Mouse (Mus musculus) liver, adult 2 months (tissue): Measurements from ENCODE around the gene Fgf15.

Experiments used
- CTCF ChIP-seq: fragments of 200-500 bp; IDR thresholded peaks from 2 replicates; pipeline ENCODE4 v1.5.1; 2011; ENCODE audit warnings: low read depth, low read length, control low read depth
- POLR2A ChIP-seq: fragments of 200-500 bp; IDR thresholded peaks from 2 replicates; pipeline ENCODE4 v1.6.1; 2011; ENCODE audit warnings: low read length, control low read depth; ENCODE audit not compliant: insufficient read depth; ENCODE audit errors: extremely low read depth

DNA sequence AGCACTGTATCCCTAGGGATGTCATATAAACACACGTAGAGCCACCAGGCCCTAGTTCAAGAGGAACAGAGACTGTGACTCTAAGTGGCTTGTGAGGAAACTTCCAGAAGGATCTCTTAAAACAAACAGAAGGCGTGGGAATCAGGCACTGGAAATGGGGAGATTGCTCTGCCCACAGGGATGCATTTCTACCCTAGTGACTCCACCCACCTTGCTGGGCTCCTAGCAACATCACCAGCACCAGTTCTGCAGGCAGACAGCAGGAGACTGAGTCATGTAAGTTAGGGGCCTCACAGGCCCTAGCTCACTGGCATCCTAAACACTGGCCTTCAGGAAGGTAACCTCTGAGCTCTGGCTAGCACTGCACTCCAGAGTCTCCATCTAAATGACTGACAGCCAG, 4.5 kb upstream of the Fgf15 start:
- TF ChIP-seq CTCF (no peak), POLR2A (no peak)
